15 mouse cellular contexts compared by ENCODE assay signal in the genomic region with DNA sequence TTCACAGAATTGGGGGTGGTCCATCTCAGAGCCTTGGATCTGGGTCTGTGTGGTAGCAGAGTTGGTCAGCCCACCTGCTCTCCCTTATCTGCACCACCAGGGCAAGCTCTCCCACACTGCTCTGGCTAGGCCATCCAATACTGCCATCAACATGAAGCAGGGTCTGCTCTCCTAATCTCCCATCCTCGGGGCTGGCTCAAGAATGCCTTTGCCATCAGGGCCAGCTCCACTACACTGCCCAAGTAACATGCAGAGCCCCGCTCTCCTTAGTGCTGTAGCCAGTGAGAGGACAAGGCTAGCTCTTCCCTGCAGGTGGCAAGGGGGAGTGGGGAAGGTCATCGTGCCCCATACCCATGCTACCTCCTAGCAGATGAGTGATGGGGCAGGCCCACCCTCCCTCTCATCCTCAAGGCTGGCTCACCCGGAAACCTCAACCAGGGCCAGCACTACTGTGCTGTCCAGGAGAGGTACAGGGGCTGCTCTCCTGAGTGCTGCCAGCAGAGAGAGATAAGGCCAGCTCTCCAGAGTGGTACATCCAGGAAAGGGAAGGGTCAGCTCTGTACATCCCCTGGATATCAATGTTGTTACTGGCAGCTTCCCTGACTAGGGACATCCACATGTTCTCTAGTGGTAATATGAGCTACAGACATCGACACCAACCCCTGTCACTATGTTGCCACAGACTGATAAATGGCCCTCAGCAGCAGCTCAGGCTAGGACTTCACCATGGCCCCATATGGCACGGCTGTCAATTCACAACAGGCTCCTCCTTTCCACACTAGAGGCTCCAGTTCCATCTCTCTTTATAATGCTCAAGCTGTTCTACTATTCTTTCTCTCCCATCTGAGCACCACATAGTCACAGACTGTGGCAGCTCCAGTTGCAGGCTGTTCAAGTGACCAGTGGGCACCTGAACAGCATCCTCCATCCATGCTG. TPM values are rescaled to one million over a fixed set of nuclear protein-coding genes. Genes with fewer than 3 reads are reported as not detected.
DNase-seq lines count a peak whose midpoint lies in the region; ATAC-seq lines count a peak whose summit lies in the region.
"Had no signal": no experiment of that assay in that cellular context is flagged by ENCODE, and none has a peak within 500 bp of the region (broad histone marks: within the 10 kb centered on the region; RNA-seq: fewer than 3 reads in every experiment).

No protein-coding gene starts in this region.

- no peaks in the 10 kb centered on the region for H3K36me3 ChIP-seq in embryonic facial prominence, embryonic 11.5 days (replicated peaks; ENCODE audit: control insufficient read depth, insufficient read depth, low read depth, low read length)
- H3K36me3 ChIP-seq in embryonic facial prominence, embryonic 10.5 days (replicated peaks): no peaks in the 10 kb centered on the region
- H3K36me3 ChIP-seq in kidney, embryonic 14.5 days (ENCODE audit: control insufficient read depth, insufficient read depth, low read length): no peaks in the 10 kb centered on the region
- no peaks in the 10 kb centered on the region for H3K36me3 ChIP-seq in neural tube, embryonic 11.5 days (ENCODE audit: control insufficient read depth, insufficient read depth, low read length)
- H3K36me3 ChIP-seq: embryonic facial prominence, embryonic 12.5 days; G1E had no signal

- H3K4me3 ChIP-seq in embryonic facial prominence, embryonic 11.5 days (ENCODE audit: low read depth, low read length): no peak overlapping the region
- H3K4me3 ChIP-seq in embryonic facial prominence, embryonic 10.5 days: no peak overlapping the region
- no peak overlapping the region for H3K4me3 ChIP-seq in kidney, embryonic 14.5 days (ENCODE audit: low read length)
- H3K4me3 ChIP-seq in neural tube, embryonic 11.5 days (ENCODE audit: low read depth, low read length): no peak overlapping the region
- H3K4me3 ChIP-seq: embryonic facial prominence, embryonic 12.5 days had no signal

- DNase-seq in embryonic facial prominence, embryonic 11.5 days (ENCODE audit: low spot score): no peak
- no peak for DNase-seq in embryonic facial prominence, embryonic 10.5 days (ENCODE audit: low spot score)
- DNase-seq in kidney, adult 11 months: no peak
- DNase-seq in neural tube, embryonic 11.5 days (ENCODE audit: low spot score): no peak
- DNase-seq in neural tube, embryonic 10.5 days (ENCODE audit: extremely low spot score, low spot score): no peak
- DNase-seq in thymus, postnatal 0 days (ENCODE audit: low spot score): no peak
- DNase-seq: adrenal gland, postnatal 36 days; layer of hippocampus, postnatal 36 days; liver; lung, embryonic 14.5 days; right cerebral cortex, postnatal 25 days had no signal

- H3K4me2 ChIP-seq in embryonic facial prominence, embryonic 11.5 days (ENCODE audit: low read depth, low read length): no peak overlapping the region
- no peak overlapping the region for H3K4me2 ChIP-seq in kidney, embryonic 14.5 days (replicated peaks; ENCODE audit: low read depth, low read length)
- no peak overlapping the region for H3K4me2 ChIP-seq in neural tube, embryonic 11.5 days (ENCODE audit: low read depth)
- H3K4me2 ChIP-seq: embryonic facial prominence, embryonic 12.5 days; lung, embryonic 14.5 days; midbrain, embryonic 11.5 days had no signal

- peak; percentile 62 for ATAC-seq in embryonic facial prominence, embryonic 11.5 days (replicated peaks; ENCODE audit: insufficient number of reproducible peaks, low FRiP score, low TSS enrichment, low read depth)
- ATAC-seq in kidney, embryonic 14.5 days (ENCODE audit: low FRiP score, low TSS enrichment): peak; percentile 57
- 0 out of 2 replicates have a peak, but pooled peaks have one; percentile 31 for ATAC-seq in neural tube, embryonic 11.5 days (ENCODE audit: insufficient read depth, low FRiP score, low TSS enrichment)

- WGBS in embryonic facial prominence, embryonic 11.5 days: 79% methylated on average over 6 of the region's 6 CpGs
- 84% methylated on average over 6 of the region's 6 CpGs for WGBS in embryonic facial prominence, embryonic 10.5 days
- WGBS in kidney, embryonic 14.5 days: 45% methylated on average over 6 of the region's 6 CpGs
- WGBS in neural tube, embryonic 11.5 days: 57% methylated on average over 6 of the region's 6 CpGs

- no peak overlapping the region for H3K27ac ChIP-seq in embryonic facial prominence, embryonic 11.5 days (replicated peaks; ENCODE audit: low read depth, low read length)
- no peak overlapping the region for H3K27ac ChIP-seq in embryonic facial prominence, embryonic 10.5 days (replicated peaks)
- H3K27ac ChIP-seq in kidney, embryonic 14.5 days (ENCODE audit: low read depth, low read length): no peak overlapping the region
- no peak overlapping the region for H3K27ac ChIP-seq in neural tube, embryonic 11.5 days (ENCODE audit: low read depth, low read length)
- H3K27ac ChIP-seq: embryonic facial prominence, embryonic 12.5 days had no signal

- H3K9ac ChIP-seq in embryonic facial prominence, embryonic 11.5 days (replicated peaks; ENCODE audit: low read length): no peak overlapping the region
- H3K9ac ChIP-seq in kidney, embryonic 14.5 days (ENCODE audit: low read depth, low read length): no peak overlapping the region
- H3K9ac ChIP-seq in neural tube, embryonic 11.5 days (ENCODE audit: low read length): no peak overlapping the region
- H3K9ac ChIP-seq: embryonic facial prominence, embryonic 12.5 days; lung, embryonic 14.5 days had no signal

- no peaks in the 10 kb centered on the region for H3K4me1 ChIP-seq in embryonic facial prominence, embryonic 11.5 days (ENCODE audit: control insufficient read depth, insufficient read depth, low read length)
- H3K4me1 ChIP-seq in embryonic facial prominence, embryonic 10.5 days: no peaks in the 10 kb centered on the region
- H3K4me1 ChIP-seq in kidney, embryonic 14.5 days (ENCODE audit: control insufficient read depth, insufficient read depth, low read length): no peaks in the 10 kb centered on the region
- H3K4me1 ChIP-seq in neural tube, embryonic 11.5 days (ENCODE audit: control insufficient read depth, insufficient read depth, low read length): peaks cover 2% of the 10 kb centered on the region; the same call in 1 of the 2 replicates
- H3K4me1 ChIP-seq: embryonic facial prominence, embryonic 12.5 days had no signal

- no peaks in the 10 kb centered on the region for H3K9me3 ChIP-seq in embryonic facial prominence, embryonic 11.5 days (replicated peaks; ENCODE audit: control insufficient read depth, low read length)
- no peaks in the 10 kb centered on the region for H3K9me3 ChIP-seq in embryonic facial prominence, embryonic 10.5 days
- H3K9me3 ChIP-seq in kidney, embryonic 14.5 days (ENCODE audit: control insufficient read depth, low read length): no peaks in the 10 kb centered on the region
- no peaks in the 10 kb centered on the region for H3K9me3 ChIP-seq in neural tube, embryonic 11.5 days (ENCODE audit: control insufficient read depth, low read length)
- H3K9me3 ChIP-seq: embryonic facial prominence, embryonic 12.5 days; G1E had no signal

- H3K27me3 ChIP-seq in embryonic facial prominence, embryonic 11.5 days (ENCODE audit: control insufficient read depth, insufficient read depth, low read length): no peaks in the 10 kb centered on the region
- H3K27me3 ChIP-seq in embryonic facial prominence, embryonic 10.5 days (replicated peaks; ENCODE audit: low read depth, poor library complexity, severe bottlenecking): no peaks in the 10 kb centered on the region
- no peaks in the 10 kb centered on the region for H3K27me3 ChIP-seq in kidney, embryonic 14.5 days (ENCODE audit: control insufficient read depth, insufficient read depth, low read length)
- H3K27me3 ChIP-seq in neural tube, embryonic 11.5 days (ENCODE audit: control insufficient read depth, insufficient read depth, low read length): no peaks in the 10 kb centered on the region
- H3K27me3 ChIP-seq: embryonic facial prominence, embryonic 12.5 days had no signal

RNA-seq across cellular contexts. Expression of a gene that starts 32.2 kb away (rescaled TPM):
- polyA plus RNA-seq in embryonic facial prominence, embryonic 11.5 days (2014; fragmentation: Nextera tagmentation; extraction: Ambion mirVana): 0.25 and 0.76 TPM in 2 replicates
- polyA plus RNA-seq in embryonic facial prominence, embryonic 10.5 days (2016; fragmentation: Nextera tagmentation; extraction: Ambion mirVana): 0.14 and 0.16 TPM in 2 replicates
- polyA plus RNA-seq in kidney, embryonic 14.5 days (2014; fragmentation: Nextera tagmentation; extraction: Ambion mirVana): 4.1 and 5.0 TPM in 2 replicates
- polyA plus RNA-seq in neural tube, embryonic 11.5 days (2014; fragmentation: Nextera tagmentation; extraction: Ambion mirVana): 0.23 TPM in 1 of 2 replicates, not detected in the other
- 0.46 and 0.73 TPM in 2 replicates for polyA plus RNA-seq in thymus, postnatal 0 days (2015; fragmentation: Nextera tagmentation; extraction: Ambion mirVana)
- polyA plus RNA-seq: G1E had no signal
